ENCODE assay signal across 8 mouse cellular contexts in genomic region chr11:83462711-83463244, GRCm38 (mm10). TPM values are rescaled to one million over a fixed set of nuclear protein-coding genes. Genes with fewer than 3 reads are reported as not detected.
DNase-seq lines count a peak whose midpoint lies in the region; ATAC-seq and TF ChIP-seq lines count a peak whose summit lies in the region.

Mmp28 (minus strand) TSS chr11:83463071.

- ATAC-seq in neural tube, embryonic 14.5 days (ENCODE audit: low read depth), result no peak; the same call in 1 of the 2 replicates

- WGBS in lung, adult 2 months, result 1% methylated on average over 41 of the region's 42 CpGs
- WGBS in neural tube, embryonic 14.5 days, result under 1% methylated on average over 36 of the region's 42 CpGs

- peak within 1 kb of the TSS; percentile 94 for H3K4me2 ChIP-seq in neural tube, embryonic 14.5 days (ENCODE audit: low read depth, low read length)

- peaks cover 13% of the 10 kb centered on the region for H3K4me1 ChIP-seq in testis, adult 2 months (ENCODE audit: control insufficient read depth, insufficient read depth, low read length)
- H3K4me1 ChIP-seq in lung, adult 2 months (ENCODE audit: control insufficient read depth, insufficient read depth, low read length), result peaks cover 17% of the 10 kb centered on the region
- H3K4me1 ChIP-seq in neural tube, embryonic 14.5 days (ENCODE audit: control insufficient read depth, insufficient read depth, low read length), result 0 out of 2 replicates have a peak, but pooled peaks cover 6% of the 10 kb centered on the region

- H3K27me3 ChIP-seq in testis, adult 2 months (ENCODE audit: control insufficient read depth, insufficient read depth, low read length), result no peaks in the 10 kb centered on the region
- peaks cover 19% of the 10 kb centered on the region for H3K27me3 ChIP-seq in neural tube, embryonic 14.5 days (ENCODE audit: control insufficient read depth, insufficient read depth, low read length)

- no peaks in the 10 kb centered on the region for H3K9me3 ChIP-seq in neural tube, embryonic 14.5 days (ENCODE audit: control insufficient read depth, low read length)

- H3K4me3 ChIP-seq in testis, adult 2 months (ENCODE audit: control insufficient read depth, low read depth, low read length), result peak within 1 kb of the TSS; percentile 79
- peak within 1 kb of the TSS; percentile 72 for H3K4me3 ChIP-seq in lung, adult 2 months (replicated peaks; ENCODE audit: extremely low read depth, low read depth, low read length)
- peak within 1 kb of the TSS; percentile 52 for H3K4me3 ChIP-seq in neural tube, embryonic 14.5 days (ENCODE audit: low read depth, low read length)

- H3K36me3 ChIP-seq in testis, adult 2 months (ENCODE audit: control insufficient read depth, insufficient read depth, low read length), result no peaks in the 10 kb centered on the region
- H3K36me3 ChIP-seq in neural tube, embryonic 14.5 days (ENCODE audit: control insufficient read depth, insufficient read depth, low read length), result no peaks in the 10 kb centered on the region

- peak within 1 kb of the TSS; percentile 56 for H3K9ac ChIP-seq in neural tube, embryonic 14.5 days (replicated peaks; ENCODE audit: low read depth, low read length)

- no peak for TF ChIP-seq POLR2A in testis, adult 2 months (IDR thresholded peaks at IDR 0.05; ENCODE audit: control insufficient read depth, low read depth, low read length)
- TF ChIP-seq POLR2A in lung, adult 2 months (IDR thresholded peaks at IDR 0.05; ENCODE audit: borderline replicate concordance, extremely low read depth, low read depth, low read length), result no peak

- H3K27ac ChIP-seq in testis, adult 2 months (ENCODE audit: control insufficient read depth, insufficient read depth, low read depth, low read length), result no peak within 1 kb of the TSS
- H3K27ac ChIP-seq in neural tube, embryonic 14.5 days (ENCODE audit: low read depth, low read length), result no peak within 1 kb of the TSS

- no peak for DNase-seq in testis, postnatal 14 days (ENCODE audit: low spot score)
- DNase-seq in cerebellum, postnatal 36 days, result peak; percentile 32 to 52
- DNase-seq in heart, adult 18-20 months, result peak; percentile 79 to 84
- peak; percentile 63 for DNase-seq in kidney, adult 11 months
- DNase-seq in lung, adult 2 months, result peak; percentile 71
- no peak for DNase-seq in layer of hippocampus, adult 8-10 months (ENCODE audit: low spot score in 2 of 2)

- no peak for TF ChIP-seq CTCF in testis, adult 2 months (IDR thresholded peaks at IDR 0.05; ENCODE audit: control insufficient read depth, insufficient read depth, insufficient replicate concordance, low read depth, low read length)
- no peak for TF ChIP-seq CTCF in lung, adult 2 months (IDR thresholded peaks at IDR 0.05; ENCODE audit: insufficient read depth, low read length)

RNA-seq across cellular contexts. Expression of gene Mmp28, which starts in this region (rescaled TPM):
- polyA plus RNA-seq in testis, adult 2 months (2012; rRNA removed), result 0.58 and 0.93 TPM in 2 replicates
- 1 to 10 TPM; 3.0 to 4.7 TPM for total RNA-seq in heart, adult 18-20 months (2021)
- 20.1 and 33.3 TPM in 2 replicates for polyA plus RNA-seq in lung, adult 2 months (2012; rRNA removed)
- polyA plus RNA-seq in neural tube, embryonic 14.5 days (2014; fragmentation: Nextera tagmentation; extraction: Ambion mirVana), result 1.9 and 5.7 TPM in 2 replicates
- 1 to 10 TPM; 2.9 to 3.8 (median 3.7) TPM for total RNA-seq in layer of hippocampus, adult 8-10 months (2022)

Comparison
In these comparisons a context has a peak if more than half of its experiments do, and no peak if none do; other contexts are left out.
1. DNase-seq: peak in cerebellum, postnatal 36 days (2 of 2), heart, adult 18-20 months (2 of 2), kidney, adult 11 months (single experiment) and lung, adult 2 months (single experiment); none in testis, postnatal 14 days (single experiment) and layer of hippocampus, adult 8-10 months (0 of 2).
2. Peak in every context shown above with its lines, with median percentiles within 50 percentile points of each other: H3K4me3 ChIP-seq.